Mouse (Mus musculus) MEL (cell line): ENCODE measurements around the gene Aldoc. TPM values are rescaled to one million over a fixed set of nuclear protein-coding genes. Genes with fewer than 3 reads are reported as not detected.

Source experiments
- DNase-seq: peaks from one replicate; pipeline ENCODE4 v3.0.0; 2011; ENCODE audit warnings: low read depth, low spot score
- H3K27ac ChIP-seq: 2 replicates; pipeline ENCODE4 v1.5.1; 2012; ENCODE audit warnings: low read depth, mild to moderate bottlenecking, control low read depth, low read length, moderate library complexity; ENCODE audit not compliant: control insufficient read depth
- H3K27me3 ChIP-seq, 2 experiments: fragments of 150-350 bp in 1 of 2; sonication (generic) in 1 of 2; 2 replicates each; pipeline ENCODE4 v1.6.1; 2012; ENCODE audit warnings: low read length in 2 of 2, mild to moderate bottlenecking in 2 of 2, improper control_type of control experiment in 1 of 2, moderate library complexity in 1 of 2; ENCODE audit not compliant: insufficient read depth in 2 of 2, control insufficient read depth in 1 of 2
- H3K36me3 ChIP-seq, 2 experiments: 2 replicates each; pipeline ENCODE4 v1.6.1; 2012 to 2014; ENCODE audit warnings: low read length in 2 of 2, improper control_type of control experiment in 1 of 2, inconsistent platforms in 1 of 2, mild to moderate bottlenecking in 1 of 2; ENCODE audit not compliant: insufficient read depth in 2 of 2, control insufficient read depth in 1 of 2
- H3K4me1 ChIP-seq, 2 experiments: fragments of 150-350 bp in 1 of 2; sonication (generic) in 1 of 2; 2 replicates each; pipeline ENCODE4 v1.6.1; 2012; ENCODE audit warnings: low read length in 2 of 2, improper control_type of control experiment in 1 of 2, mild to moderate bottlenecking in 1 of 2; ENCODE audit not compliant: insufficient read depth in 2 of 2, control insufficient read depth in 1 of 2
- H3K4me3 ChIP-seq, 2 experiments: fragments of 150-350 bp in 1 of 2; sonication (generic) in 1 of 2; 2 replicates each; pipeline ENCODE4 v1.5.1; 2012; ENCODE audit warnings: low read depth in 2 of 2, low read length in 2 of 2, mild to moderate bottlenecking in 2 of 2, moderate library complexity in 2 of 2, control low read depth in 1 of 2, improper control_type of control experiment in 1 of 2; ENCODE audit not compliant: control insufficient read depth in 1 of 2, insufficient read depth in 1 of 2
- H3K79me2 ChIP-seq: 2 replicates; pipeline ENCODE4 v1.6.1; 2012; ENCODE audit warnings: mild to moderate bottlenecking, low read length, moderate library complexity; ENCODE audit not compliant: control insufficient read depth, poor library complexity, insufficient read depth
- H3K9ac ChIP-seq: 2 replicates; pipeline ENCODE4 v1.6.1; 2012; ENCODE audit warnings: low read depth, mild to moderate bottlenecking, control low read depth, low read length, moderate library complexity; ENCODE audit not compliant: control insufficient read depth, poor library complexity, severe bottlenecking
- H3K9me3 ChIP-seq: fragments of 150-350 bp; sonication (generic); replicated peaks from 2 replicates; pipeline ENCODE4 v1.6.1; 2012; ENCODE audit warnings: mild to moderate bottlenecking, low read length, improper control_type of control experiment, moderate library complexity; ENCODE audit not compliant: insufficient read depth
- BHLHE40 ChIP-seq: IDR thresholded peaks from 2 replicates; pipeline ENCODE4 v1.6.1; 2012; ENCODE audit warnings: low read depth, mild to moderate bottlenecking, inconsistent platforms, low read length, improper control_type of control experiment, borderline replicate concordance
- CHD1 ChIP-seq: IDR thresholded peaks from 2 replicates; pipeline ENCODE4 v1.6.1; 2012; ENCODE audit warnings: low read depth, mild to moderate bottlenecking, inconsistent platforms, low read length, improper control_type of control experiment
- CHD2 ChIP-seq: IDR thresholded peaks from 2 replicates; pipeline ENCODE4 v1.6.1; 2011; ENCODE audit warnings: low read length, improper control_type of control experiment
- E2F4 ChIP-seq: IDR thresholded peaks from 2 replicates; pipeline ENCODE4 v1.6.1; 2011; ENCODE audit warnings: low read depth, low read length, improper control_type of control experiment, borderline replicate concordance
- ELF1 ChIP-seq: IDR thresholded peaks from 2 replicates; pipeline ENCODE4 v1.6.1; 2014; ENCODE audit warnings: low read depth, mild to moderate bottlenecking, inconsistent platforms, low read length, improper control_type of control experiment, moderate library complexity
- EP300 ChIP-seq, 2 experiments: IDR thresholded peaks; 2 replicates each; pipeline ENCODE4 v1.6.1; 2011; ENCODE audit warnings: improper control_type of control experiment in 2 of 2, low read length in 2 of 2, low read depth in 1 of 2, mild to moderate bottlenecking in 1 of 2
- ETS1 ChIP-seq: IDR thresholded peaks from 2 replicates; pipeline ENCODE4 v1.6.1; 2012; ENCODE audit warnings: low read depth, mild to moderate bottlenecking, inconsistent platforms, low read length, improper control_type of control experiment, moderate library complexity
- GABPA ChIP-seq: IDR thresholded peaks from 2 replicates; pipeline ENCODE4 v1.6.1; 2012; ENCODE audit warnings: low read depth, mild to moderate bottlenecking, inconsistent platforms, low read length, improper control_type of control experiment, moderate library complexity
- GATA1 ChIP-seq: IDR thresholded peaks from 2 replicates; pipeline ENCODE4 v1.6.1; 2011; ENCODE audit warnings: low read depth, low read length, improper control_type of control experiment
- HCFC1 ChIP-seq: IDR thresholded peaks from 2 replicates; pipeline ENCODE4 v1.6.1; 2012; ENCODE audit warnings: low read depth, mild to moderate bottlenecking, inconsistent platforms, low read length, improper control_type of control experiment, moderate library complexity
- JUND ChIP-seq: IDR thresholded peaks from 2 replicates; pipeline ENCODE4 v1.6.1; 2011; ENCODE audit warnings: low read depth, mild to moderate bottlenecking, improper control_type of control experiment, low read length
- MAFK ChIP-seq: IDR thresholded peaks from 2 replicates; pipeline ENCODE4 v1.6.1; 2011; ENCODE audit warnings: low read depth, mild to moderate bottlenecking, low read length, improper control_type of control experiment, borderline replicate concordance
- MEF2A ChIP-seq: IDR thresholded peaks from 2 replicates; pipeline ENCODE4 v1.6.1; 2014; ENCODE audit warnings: low read depth, mild to moderate bottlenecking, inconsistent platforms, low read length, improper control_type of control experiment; ENCODE audit not compliant: poor library complexity, insufficient replicate concordance, severe bottlenecking; ENCODE audit errors: extremely low read depth
- MYB ChIP-seq: IDR thresholded peaks from 2 replicates; pipeline ENCODE4 v1.6.1; 2011; ENCODE audit warnings: mild to moderate bottlenecking, low read depth, low read length, improper control_type of control experiment
- MYC ChIP-seq: IDR thresholded peaks from 2 replicates; pipeline ENCODE4 v1.6.1; 2011; ENCODE audit warnings: low read depth, mild to moderate bottlenecking, low read length, improper control_type of control experiment, moderate library complexity
- NELFE ChIP-seq: IDR thresholded peaks from 2 replicates; pipeline ENCODE4 v1.6.1; 2011; ENCODE audit warnings: low read depth, low read length, improper control_type of control experiment
- NRF1 ChIP-seq: IDR thresholded peaks from 2 replicates; pipeline ENCODE4 v1.6.1; 2014; ENCODE audit warnings: low read depth, mild to moderate bottlenecking, inconsistent platforms, low read length, improper control_type of control experiment, moderate library complexity; ENCODE audit not compliant: poor library complexity, insufficient read depth, severe bottlenecking
- POLR2A ChIP-seq, 2 experiments: IDR thresholded peaks; 2 replicates each; pipeline ENCODE4 v1.6.1; 2011 to 2012; ENCODE audit warnings: low read length in 2 of 2, mild to moderate bottlenecking in 2 of 2, control low read depth in 1 of 2, improper control_type of control experiment in 1 of 2, low read depth in 1 of 2, moderate library complexity in 1 of 2; ENCODE audit not compliant: control insufficient read depth in 1 of 2, insufficient read depth in 1 of 2, poor library complexity in 1 of 2
- POLR2AphosphoS2 ChIP-seq: IDR thresholded peaks from 2 replicates; pipeline ENCODE4 v1.6.1; 2011; ENCODE audit warnings: low read length, improper control_type of control experiment
- POLR2AphosphoS5 ChIP-seq: IDR thresholded peaks from 2 replicates; pipeline ENCODE4 v1.6.1; 2012; ENCODE audit warnings: low read depth, borderline replicate concordance, mild to moderate bottlenecking, inconsistent platforms, low read length, moderate library complexity, mixed read lengths
- RAD21 ChIP-seq: IDR thresholded peaks from 2 replicates; pipeline ENCODE4 v1.6.1; 2011; ENCODE audit warnings: mild to moderate bottlenecking, low read depth, low read length, improper control_type of control experiment
- RCOR1 ChIP-seq: IDR thresholded peaks from 2 replicates; pipeline ENCODE4 v1.6.1; 2012; ENCODE audit warnings: low read depth, mild to moderate bottlenecking, inconsistent platforms, low read length, improper control_type of control experiment
- SIN3A ChIP-seq: IDR thresholded peaks from 2 replicates; pipeline ENCODE4 v1.6.1; 2012; ENCODE audit warnings: low read length, improper control_type of control experiment, inconsistent platforms
- SMC3 ChIP-seq: IDR thresholded peaks from 2 replicates; pipeline ENCODE4 v1.6.1; 2011; ENCODE audit warnings: low read depth, low read length, improper control_type of control experiment
- TAL1 ChIP-seq: IDR thresholded peaks from 2 replicates; pipeline ENCODE4 v1.6.1; 2012; ENCODE audit warnings: mild to moderate bottlenecking, inconsistent platforms, low read length, moderate library complexity, mixed read lengths
- UBTF ChIP-seq: IDR thresholded peaks from 2 replicates; pipeline ENCODE4 v1.6.1; 2012; ENCODE audit warnings: low read depth, mild to moderate bottlenecking, inconsistent platforms, low read length, improper control_type of control experiment, moderate library complexity, borderline replicate concordance; ENCODE audit not compliant: insufficient read depth
- ZKSCAN1 ChIP-seq: IDR thresholded peaks from 2 replicates; pipeline ENCODE4 v1.6.1; 2012; ENCODE audit warnings: low read depth, mild to moderate bottlenecking, inconsistent platforms, low read length, improper control_type of control experiment, moderate library complexity
- ZMIZ1 ChIP-seq: IDR thresholded peaks from 2 replicates; pipeline ENCODE4 v1.6.1; 2012; ENCODE audit warnings: low read depth, mild to moderate bottlenecking, inconsistent platforms, low read length, improper control_type of control experiment, moderate library complexity
- polyA plus RNA-seq, 2 experiments: library from polyadenylated mRNA; stranded (reverse) in 1 of 2; unstranded in 1 of 2; fragments of >175 nt in 1 of 2; fragments of >200 nt in 1 of 2; gene quantifications; 2 replicates each; pipeline versions ENCODE4 v1.2.1 to v1.2.4; 2012; ENCODE audit warnings: low replicate concordance in 2 of 2, low read depth in 1 of 2; ENCODE audit not compliant: insufficient read length in 2 of 2, insufficient read depth in 1 of 2, missing spikeins in 1 of 2
- total RNA-seq: library from RNA; depleted of rRNA; stranded (reverse); fragments of 300-350 nt; gene quantifications from 2 replicates; pipeline ENCODE4 v1.2.3, GENCODE M21; 2012

Aldoc gene
- total and polyA plus RNA-seq, 3 experiments: 3.0 to 8.1 TPM; not detected in 1

DNA sequence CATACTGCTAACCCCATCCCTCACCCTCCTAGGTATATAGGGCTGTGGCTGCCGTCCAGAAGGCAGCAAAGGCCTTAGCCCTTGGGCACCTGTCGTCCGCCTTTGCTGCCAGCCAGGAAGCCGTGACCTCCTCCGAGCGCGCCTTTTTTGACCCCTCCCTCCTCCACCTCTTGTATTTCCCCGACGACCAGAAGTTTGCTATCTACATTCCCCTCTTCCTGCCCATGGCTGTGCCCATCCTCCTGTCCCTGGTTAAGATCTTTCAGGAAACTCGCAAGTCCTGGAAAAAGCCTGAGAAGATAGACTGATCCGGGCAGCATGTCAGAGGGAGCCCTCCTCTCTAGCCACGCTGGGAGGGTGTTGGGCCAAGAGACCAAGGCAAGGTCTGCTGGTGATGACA, 18.9 kb downstream of the Aldoc start:
- no peak for TF ChIP-seq JUND
- no peak for TF ChIP-seq SMC3
- TF ChIP-seq MYB: no peak
- no peak for TF ChIP-seq TAL1
- no peak for TF ChIP-seq RCOR1
- no peak for TF ChIP-seq HCFC1
- TF ChIP-seq GATA1: no peak
- TF ChIP-seq EP300 (IDR thresholded peaks at IDR 0.05; ENCODE audit: low read depth in 1 of 2, low read length in 2 of 2): no peak
- no peak for TF ChIP-seq E2F4
- TF ChIP-seq UBTF: no peak
- no peak for TF ChIP-seq POLR2A (IDR thresholded peaks at IDR 0.05; ENCODE audit: control insufficient read depth in 1 of 2, insufficient read depth in 1 of 2, low read depth in 1 of 2, low read length in 2 of 2, poor library complexity in 1 of 2)
- TF ChIP-seq GABPA: no peak
- no peak for TF ChIP-seq NELFE
- no peak for TF ChIP-seq POLR2AphosphoS2
- no peak for TF ChIP-seq ETS1
- TF ChIP-seq BHLHE40: no peak
- TF ChIP-seq CHD1: no peak
- TF ChIP-seq MYC: no peak
- TF ChIP-seq, all 39 proteins: peak for 0
- no peak for DNase-seq
- no peaks in the 10 kb centered on the region for H3K9me3 ChIP-seq
- H3K27ac ChIP-seq: no peak overlapping the region
- H3K4me1 ChIP-seq: peaks cover 13 to 22% of the 10 kb centered on the region in 2 experiments
- no peaks in the 10 kb centered on the region for H3K27me3 ChIP-seq
- no peak overlapping the region for H3K9ac ChIP-seq
- H3K4me3 ChIP-seq: no peak overlapping the region
- H3K79me2 ChIP-seq: peaks cover 7% of the 10 kb centered on the region
- peaks cover 0 to 21% of the 10 kb centered on the region in 2 experiments; a peak in 2 of 4 replicates for H3K36me3 ChIP-seq

- Histone ChIP-seq H3K36me3 (peaks cover 0 to 21% of the 10 kb centered on the region in 2 experiments; a peak in 2 of 4 replicates), H3K9me3 (no peaks in the 10 kb centered on the region), H3K4me1 (peaks cover 13 to 25% of the 10 kb centered on the region in 2 experiments), H3K27ac (peak within 1 kb of the TSS; percentile 56), H3K4me3 (peak within 1 kb of the TSS; percentile 55 to 96), H3K79me2 (peaks cover 9% of the 10 kb centered on the region), H3K9ac (peak within 1 kb of the TSS; percentile 82), H3K27me3 (no peaks in the 10 kb centered on the region)
- DNase-seq: peak; percentile 80
- TF ChIP-seq ELF1: peak; percentile 46; the same call in 1 of the 2 replicates
- TF ChIP-seq MYC: no peak
- peak; percentile 57; the same call in 1 of the 2 replicates for TF ChIP-seq SIN3A
- no peak for TF ChIP-seq JUND
- TF ChIP-seq BHLHE40: no peak
- no peak for TF ChIP-seq RCOR1
- no peak for TF ChIP-seq MAFK
- TF ChIP-seq ZKSCAN1: no peak
- peak; percentile 36; the same call in 1 of the 2 replicates for TF ChIP-seq NRF1
- TF ChIP-seq ZMIZ1: peak; percentile 60
- TF ChIP-seq RAD21: no peak
- TF ChIP-seq MEF2A: no peak
- no peak for TF ChIP-seq POLR2AphosphoS5
- 0 out of 2 replicates have a peak, but pooled peaks have one; percentile 13 for TF ChIP-seq E2F4
- TF ChIP-seq SMC3: no peak
- TF ChIP-seq CHD2: no peak; the same call in 1 of the 2 replicates
- TF ChIP-seq GABPA: no peak
- peak; percentile 61 to 88; a peak in 3 of 4 replicates for TF ChIP-seq POLR2A (IDR thresholded peaks at IDR 0.05; ENCODE audit: control insufficient read depth in 1 of 2, insufficient read depth in 1 of 2, low read depth in 1 of 2, low read length in 2 of 2, poor library complexity in 1 of 2)
These were observed 20.9 kb downstream of the Aldoc start, which contains the start of gene Unc119 for GRCm38 (mm10) chr11:78343381-78344327. Gene Unc119, plus strand, starts transcription at chr11:78343482.
